Mouse (Mus musculus): ENCODE data around the gene Nrd1.

GRCm38 (mm10) chr4:109042739-109043138 is 42.3 kb downstream of the Nrd1 start:
- no peak for TF ChIP-seq CTCF (IDR thresholded peaks at IDR 0.05; ENCODE audit: low read depth, low read length)
- TF ChIP-seq POLR2A (IDR thresholded peaks at IDR 0.05; ENCODE audit: insufficient read depth, low read length): no peak
- TF ChIP-seq EP300 (IDR thresholded peaks at IDR 0.05; ENCODE audit: insufficient read depth, low read depth, low read length): no peak
